Mouse (Mus musculus) ES-E14 (cell line): ENCODE measurements around the gene Gpr149. TPM values are rescaled to one million over a fixed set of nuclear protein-coding genes. Genes with fewer than 3 reads are reported as not detected.
A peak's percentile ranks its signal among the peaks of the same experiment; 100 is the strongest.

Experiments used
- DNase-seq: peaks from one replicate; pipeline ENCODE4 v3.0.0-alpha.2; 2013; ENCODE audit warnings: low read depth, low spot score
- H3K27ac ChIP-seq: 2 replicates; pipeline ENCODE4 v1.5.1; 2012; ENCODE audit warnings: low read depth, mild to moderate bottlenecking, low read length, moderate library complexity, mixed read lengths; ENCODE audit not compliant: poor library complexity, insufficient read depth, severe bottlenecking
- H3K36me3 ChIP-seq: 2 replicates; pipeline ENCODE4 v1.6.1; 2012; ENCODE audit warnings: mild to moderate bottlenecking, low read length, moderate library complexity, mixed read lengths; ENCODE audit not compliant: control insufficient read depth, poor library complexity, insufficient read depth, severe bottlenecking
- H3K4me1 ChIP-seq, 2 experiments: fragments of 150-350 bp in 1 of 2; sonication (generic) in 1 of 2; 2 replicates each; pipeline ENCODE4 v1.6.1; 2012; ENCODE audit warnings: low read length in 2 of 2, mild to moderate bottlenecking in 1 of 2, mixed read lengths in 1 of 2; ENCODE audit not compliant: control insufficient read depth in 2 of 2, insufficient read depth in 2 of 2, poor library complexity in 1 of 2
- H3K4me3 ChIP-seq, 2 experiments: fragments of 150-350 bp in 1 of 2; sonication (generic) in 1 of 2; 2 replicates each; pipeline ENCODE4 v1.5.1; 2012; ENCODE audit warnings: low read length in 2 of 2, low read depth in 1 of 2, mild to moderate bottlenecking in 1 of 2, mixed read lengths in 1 of 2; ENCODE audit not compliant: insufficient read depth in 1 of 2, poor library complexity in 1 of 2, severe bottlenecking in 1 of 2
- H3K9ac ChIP-seq: 2 replicates; pipeline ENCODE4 v1.6.1; 2012; ENCODE audit warnings: low read depth, mild to moderate bottlenecking, low read length, mixed read lengths; ENCODE audit not compliant: poor library complexity, insufficient read depth, severe bottlenecking
- H3K9me3 ChIP-seq: fragments of 150-350 bp; sonication (generic); 2 replicates; pipeline ENCODE4 v1.6.1; 2012; ENCODE audit warnings: low read depth, mild to moderate bottlenecking, low read length; ENCODE audit not compliant: control insufficient read depth, insufficient read depth
- CHD2 ChIP-seq: IDR thresholded peaks from 2 replicates; pipeline ENCODE4 v1.6.1; 2014; ENCODE audit warnings: mild to moderate bottlenecking, low read depth, low read length, inconsistent platforms
- HCFC1 ChIP-seq: IDR thresholded peaks from 2 replicates; pipeline ENCODE4 v1.6.1; 2012; ENCODE audit warnings: low read length, inconsistent platforms, borderline replicate concordance; ENCODE audit not compliant: insufficient read depth
- MAFK ChIP-seq: IDR thresholded peaks from 2 replicates; pipeline ENCODE4 v1.6.1; 2014; ENCODE audit warnings: mild to moderate bottlenecking, low read depth, low read length, inconsistent platforms; ENCODE audit not compliant: insufficient read depth
- ZC3H11A ChIP-seq: IDR thresholded peaks from 2 replicates; pipeline ENCODE4 v1.6.1; 2012; ENCODE audit warnings: low read depth, mild to moderate bottlenecking, inconsistent platforms, low read length, borderline replicate concordance
- ZNF384 ChIP-seq: IDR thresholded peaks from 2 replicates; pipeline ENCODE4 v1.6.1; 2012; ENCODE audit warnings: low read depth, low read length, inconsistent platforms
- in situ Hi-C, 2 experiments: fragments of 600-800 bp; cut with MboI; formaldehyde crosslinking; loops; one replicate each; pipeline ENCODE4 v1.15.1; 2025; ENCODE audit warnings: low sequenced_read_pairs in 2 of 2, inconsistent platforms in 1 of 2; ENCODE audit not compliant: unreplicated experiment in 2 of 2
- total RNA-seq: library from RNA; depleted of rRNA; stranded (reverse); fragments of 300-350 nt; gene quantifications from 2 replicates; pipeline ENCODE4 v1.2.3, GENCODE M21; 2012

Gene Gpr149
- total RNA-seq, 1 experiment = 0.13 TPM

- peak; percentile 16 for DNase-seq
- H3K27ac ChIP-seq = no peak overlapping the region
- no peaks in the 10 kb centered on the region for H3K36me3 ChIP-seq
- TF ChIP-seq CHD2 = no peak
- H3K9me3 ChIP-seq = no peaks in the 10 kb centered on the region
- H3K4me3 ChIP-seq = peak overlapping the region; percentile 52 to 56
- no peaks in the 10 kb centered on the region for H3K4me1 ChIP-seq
- in situ Hi-C loops = no loop called here
- peak overlapping the region; percentile 19; the same call in 1 of the 2 replicates for H3K9ac ChIP-seq
Observed at GRCm38 (mm10) chr3:62603231-62604046, 1.5 kb downstream of the Gpr149 start.

DNA sequence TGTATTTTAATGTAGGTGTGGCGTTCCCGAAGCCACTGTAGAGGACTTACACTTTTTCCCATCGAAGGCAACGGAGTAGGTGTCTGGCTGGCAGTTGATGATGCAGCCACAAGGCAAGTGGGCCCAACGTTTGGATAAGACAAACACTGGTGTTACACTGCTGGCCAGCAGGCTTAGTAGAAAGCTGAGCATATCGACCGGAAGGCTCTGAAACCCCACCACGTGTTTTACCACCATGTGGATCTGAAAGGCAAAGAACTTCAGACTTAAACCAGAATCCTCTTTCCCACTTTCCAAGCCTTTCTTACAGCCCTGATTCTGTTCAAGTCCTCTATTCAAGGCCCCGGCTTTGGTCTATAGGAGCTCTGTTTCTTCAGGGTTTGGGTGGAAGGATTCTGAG, 2.5 kb downstream of the Gpr149 start:
- in situ Hi-C loops = no loop called here
- DNase-seq = no peak
- H3K27ac ChIP-seq = no peak overlapping the region
- no peak overlapping the region for H3K9ac ChIP-seq
- no peaks in the 10 kb centered on the region for H3K4me1 ChIP-seq
- H3K36me3 ChIP-seq = no peaks in the 10 kb centered on the region
- H3K9me3 ChIP-seq = no peaks in the 10 kb centered on the region
- H3K4me3 ChIP-seq = no peak overlapping the region
- no peak for TF ChIP-seq HCFC1
- no peak for TF ChIP-seq CHD2
- TF ChIP-seq MAFK = no peak
- no peak for TF ChIP-seq ZNF384
- TF ChIP-seq ZC3H11A = no peak

- Histone ChIP-seq H3K4me1 (no peaks in the 10 kb centered on the region), H3K27ac (no peak overlapping the region), H3K9me3 (no peaks in the 10 kb centered on the region), H3K4me3 (no peak overlapping the region), H3K9ac (no peak overlapping the region), H3K36me3 (no peaks in the 10 kb centered on the region)
- TF ChIP-seq ZC3H11A (no peak), CHD2 (no peak)
- in situ Hi-C loops = no loop called here
- peak; percentile 37 for DNase-seq
Observed at GRCm38 (mm10) chr3:62594842-62595241, 10.1 kb downstream of the Gpr149 start.

DNA sequence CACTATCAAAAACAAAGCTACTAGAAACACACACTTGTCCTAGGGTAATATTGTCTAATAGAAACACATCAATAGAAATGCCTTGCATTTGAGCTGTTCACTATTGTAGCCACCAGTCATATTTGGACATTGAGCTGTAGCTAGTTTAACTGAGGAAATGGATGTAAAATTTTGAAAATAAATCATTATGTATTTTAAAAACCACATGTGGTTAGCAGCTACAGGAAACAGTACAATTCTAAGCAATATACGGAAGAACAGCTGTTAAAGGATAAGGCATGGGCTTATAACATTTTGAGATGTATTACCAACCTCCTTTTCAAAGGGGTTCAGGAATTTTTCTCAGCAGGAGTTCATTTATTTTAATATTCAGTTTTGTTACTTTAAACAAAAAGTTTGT, 19.9 kb downstream of the Gpr149 start:
- no peak for DNase-seq
- no peaks in the 10 kb centered on the region for H3K9me3 ChIP-seq
- peaks cover 0 to 2% of the 10 kb centered on the region in 2 experiments; a peak in 1 of 4 replicates for H3K4me1 ChIP-seq
- TF ChIP-seq ZC3H11A (no peak), HCFC1 (no peak), CHD2 (no peak), ZNF384 (no peak), MAFK (no peak)
- in situ Hi-C loops = no loop called here
- no peak overlapping the region for H3K4me3 ChIP-seq
- H3K9ac ChIP-seq = no peak overlapping the region
- H3K36me3 ChIP-seq = no peaks in the 10 kb centered on the region
- H3K27ac ChIP-seq = no peak overlapping the region

DNA sequence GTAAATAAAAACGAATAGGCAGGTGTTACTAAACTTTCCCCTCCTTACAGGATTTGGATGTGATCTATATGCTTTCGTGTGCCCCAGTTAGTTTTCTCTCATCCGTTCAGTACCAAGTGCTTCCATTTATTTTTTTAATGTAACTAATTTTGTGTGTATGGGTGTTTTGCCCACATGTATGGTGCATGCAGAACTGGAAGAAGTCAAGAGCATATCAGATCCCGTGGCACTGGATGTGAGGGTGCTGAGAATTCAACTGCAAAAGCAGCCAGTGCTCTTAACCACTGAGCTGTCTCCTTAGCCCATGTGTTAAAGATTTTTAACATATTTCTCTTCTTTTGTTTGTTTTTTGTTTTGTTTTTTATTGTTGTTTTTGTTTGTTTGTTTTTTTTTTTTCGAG, 77.3 kb downstream of the Gpr149 start:
- Histone ChIP-seq H3K9ac (no peak overlapping the region), H3K4me3 (no peak overlapping the region), H3K27ac (no peak overlapping the region), H3K4me1 (no peaks in the 10 kb centered on the region), H3K36me3 (no peaks in the 10 kb centered on the region), H3K9me3 (no peaks in the 10 kb centered on the region)
- in situ Hi-C loops = no loop called here
- TF ChIP-seq CHD2 = no peak
- no peak for TF ChIP-seq MAFK
- no peak for TF ChIP-seq ZNF384
- TF ChIP-seq ZC3H11A = no peak
- no peak for TF ChIP-seq HCFC1
- no peak for DNase-seq
